Mouse (Mus musculus): ENCODE data around the gene Slc34a1.
"Not testable (repeated sequence)": the region's sequence is repeated elsewhere in the genome, so short reads cannot be mapped to it uniquely, and the experiment has no call there.

The Slc34a1 gene

GRCm38 (mm10) chr13:55404853-55405782 lies 7.1 kb downstream of the Slc34a1 start:
- DNase-seq, result peak; percentile 72 to 78

GRCm38 (mm10) chr13:55405783-55406390 lies 7.9 kb downstream of the Slc34a1 start:
- DNase-seq, result no peak

- peak; percentile 29 to 64 for DNase-seq
Measured at GRCm38 (mm10) chr13:55407341-55407740, 9.4 kb downstream of the Slc34a1 start.

- DNase-seq, result peak; percentile 46 to 67
Measured at GRCm38 (mm10) chr13:55408546-55409120, 10.6 kb downstream of the Slc34a1 start.

GRCm38 (mm10) chr13:55411826-55412225 lies 13.8 kb downstream of the Slc34a1 start:
- DNase-seq, result peak; percentile 51 to 68

- DNase-seq, result peak in 1 of 2 experiments; percentile 55
Measured at GRCm38 (mm10) chr13:55412643-55413307, 14.8 kb downstream of the Slc34a1 start.

GRCm38 (mm10) chr13:55413333-55413732 lies 15.3 kb downstream of the Slc34a1 start:
- DNase-seq, result peak in 1 of 2 experiments; percentile 69

- DNase-seq, result peak; percentile 91 to 93
Measured at GRCm38 (mm10) chr13:55414743-55415380, 16.9 kb downstream of the Slc34a1 start, which contains the start of gene Pfn3. Pfn3 (minus strand) TSS chr13:55415232.

GRCm38 (mm10) chr13:55418004-55418403 lies 20.0 kb downstream of the Slc34a1 start:
- DNase-seq, result peak; percentile 89 to 92

GRCm38 (mm10) chr13:55419142-55419541 lies 21.2 kb downstream of the Slc34a1 start:
- peak in 1 of 2 experiments; percentile 41 for DNase-seq

GRCm38 (mm10) chr13:55420018-55420932 lies 22.3 kb downstream of the Slc34a1 start:
- peak in 1 of 2 experiments; percentile 2 for DNase-seq

GRCm38 (mm10) chr13:55420933-55421800 lies 23.2 kb downstream of the Slc34a1 start:
- DNase-seq, result peak; percentile 74 to 80

- no peak for DNase-seq
Measured at GRCm38 (mm10) chr13:55426613-55427012, 28.6 kb downstream of the Slc34a1 start, which contains the start of gene F12. F12 (minus strand) TSS chr13:55426793.

- DNase-seq, result peak; percentile 76 to 89
Measured at GRCm38 (mm10) chr13:55429226-55429888, 31.4 kb downstream of the Slc34a1 start.

- no peak for DNase-seq
Measured at GRCm38 (mm10) chr13:55430566-55430965, 32.6 kb downstream of the Slc34a1 start.

GRCm38 (mm10) chr13:55431889-55432685 lies 34.1 kb downstream of the Slc34a1 start:
- DNase-seq, result no peak

- DNase-seq, result not testable (repeated sequence)
Measured at GRCm38 (mm10) chr13:55437111-55437629, 39.2 kb downstream of the Slc34a1 start.

GRCm38 (mm10) chr13:55443799-55444285 lies 45.9 kb downstream of the Slc34a1 start:
- DNase-seq, result no peak
